Mouse (Mus musculus): ENCODE results near the gene Rad9a. TPM values are rescaled to one million over a fixed set of nuclear protein-coding genes. Genes with fewer than 3 reads are reported as not detected.

Rad9a gene
- polyA plus RNA-seq, 1 experiment: 33.3 TPM

GRCm38 (mm10) chr19:4234548-4234947 is 33.1 kb upstream of the Rad9a start:
- no peak overlapping the region for H3ac ChIP-seq (ENCODE audit: control insufficient read depth, insufficient read length, low read depth)
- H3K27me3 ChIP-seq (ENCODE audit: control insufficient read depth, insufficient read depth, insufficient read length): no peaks in the 10 kb centered on the region
- H3K79me2 ChIP-seq (ENCODE audit: control insufficient read depth, insufficient read depth): peaks cover 12% of the 10 kb centered on the region
- TF ChIP-seq USF1 (IDR thresholded peaks at IDR 0.05; ENCODE audit: low read depth) (no peak), FOSL1 (IDR thresholded peaks at IDR 0.05; ENCODE audit: insufficient read depth, low read length, poor library complexity, severe bottlenecking) (no peak), MYOD1 (IDR thresholded peaks at IDR 0.05; ENCODE audit: control insufficient read depth, insufficient read length, low read depth) (no peak), MAX (IDR thresholded peaks at IDR 0.05) (no peak), MYOG (IDR thresholded peaks at IDR 0.05; ENCODE audit: control insufficient read depth, extremely low read depth, insufficient read length) (no peak), CEBPB (IDR thresholded peaks at IDR 0.05; ENCODE audit: low read depth) (no peak), CTCF (IDR thresholded peaks at IDR 0.05; ENCODE audit: control insufficient read depth, insufficient read depth, insufficient read length) (no peak)
- no peaks in the 10 kb centered on the region for H3K79me3 ChIP-seq (ENCODE audit: low read depth)
- H3K4me3 ChIP-seq (ENCODE audit: insufficient read depth, poor library complexity, severe bottlenecking): no peak overlapping the region
- no peaks in the 10 kb centered on the region for H3K36me3 ChIP-seq (ENCODE audit: control insufficient read depth, insufficient read depth)

DNA sequence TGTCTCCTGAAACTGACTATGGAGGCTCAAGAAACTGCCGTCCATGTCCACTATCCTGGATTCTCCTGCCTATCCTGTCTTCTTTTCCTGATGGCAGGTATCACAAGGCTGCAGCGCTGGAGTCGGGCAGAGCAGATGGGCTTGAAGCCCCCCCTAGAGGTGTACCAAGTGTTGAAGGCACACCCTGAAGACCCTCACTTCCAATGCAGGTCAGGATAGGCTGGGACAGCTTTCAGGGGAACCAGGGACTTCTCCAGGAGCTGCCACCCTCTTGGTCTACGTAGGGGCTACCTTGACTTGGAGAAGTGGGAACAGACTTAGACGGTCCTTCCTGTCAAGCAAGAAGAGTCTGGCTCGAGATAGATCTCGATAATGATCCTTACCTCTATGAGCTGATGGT is 31.2 kb upstream of the Rad9a start:
- peaks cover 12% of the 10 kb centered on the region for H3K79me2 ChIP-seq (ENCODE audit: control insufficient read depth, insufficient read depth)
- no peaks in the 10 kb centered on the region for H3K36me3 ChIP-seq (ENCODE audit: control insufficient read depth, insufficient read depth)
- no peaks in the 10 kb centered on the region for H3K27me3 ChIP-seq (ENCODE audit: control insufficient read depth, insufficient read depth, insufficient read length)
- peak overlapping the region; percentile 21 for H3ac ChIP-seq (ENCODE audit: control insufficient read depth, insufficient read length, low read depth)
- H3K79me3 ChIP-seq (ENCODE audit: low read depth): no peaks in the 10 kb centered on the region
- peak overlapping the region; percentile 35 for H3K4me3 ChIP-seq (ENCODE audit: insufficient read depth, poor library complexity, severe bottlenecking)
- TF ChIP-seq MAX (IDR thresholded peaks at IDR 0.05) (no peak), USF1 (IDR thresholded peaks at IDR 0.05; ENCODE audit: low read depth) (no peak), CTCF (IDR thresholded peaks at IDR 0.05; ENCODE audit: control insufficient read depth, insufficient read depth, insufficient read length) (no peak), FOSL1 (IDR thresholded peaks at IDR 0.05; ENCODE audit: insufficient read depth, low read length, poor library complexity, severe bottlenecking) (no peak), MYOD1 (IDR thresholded peaks at IDR 0.05; ENCODE audit: control insufficient read depth, insufficient read length, low read depth) (no peak), CEBPB (IDR thresholded peaks at IDR 0.05; ENCODE audit: low read depth) (no peak), MYOG (IDR thresholded peaks at IDR 0.05; ENCODE audit: control insufficient read depth, extremely low read depth, insufficient read length) (no peak)

- peaks cover 12% of the 10 kb centered on the region for H3K79me2 ChIP-seq (ENCODE audit: control insufficient read depth, insufficient read depth)
- H3K79me3 ChIP-seq (ENCODE audit: low read depth): no peaks in the 10 kb centered on the region
- no peaks in the 10 kb centered on the region for H3K27me3 ChIP-seq (ENCODE audit: control insufficient read depth, insufficient read depth, insufficient read length)
- H3ac ChIP-seq (ENCODE audit: control insufficient read depth, insufficient read length, low read depth): peak overlapping the region; percentile 62
- H3K36me3 ChIP-seq (ENCODE audit: control insufficient read depth, insufficient read depth): no peaks in the 10 kb centered on the region
- TF ChIP-seq USF1 (IDR thresholded peaks at IDR 0.05; ENCODE audit: low read depth): no peak
- no peak for TF ChIP-seq MYOG (IDR thresholded peaks at IDR 0.05; ENCODE audit: control insufficient read depth, extremely low read depth, insufficient read length)
- no peak for TF ChIP-seq CTCF (IDR thresholded peaks at IDR 0.05; ENCODE audit: control insufficient read depth, insufficient read depth, insufficient read length)
- no peak for TF ChIP-seq CEBPB (IDR thresholded peaks at IDR 0.05; ENCODE audit: low read depth)
- TF ChIP-seq FOSL1 (IDR thresholded peaks at IDR 0.05; ENCODE audit: insufficient read depth, low read length, poor library complexity, severe bottlenecking): no peak
- no peak for TF ChIP-seq MYOD1 (IDR thresholded peaks at IDR 0.05; ENCODE audit: control insufficient read depth, insufficient read length, low read depth)
- no peak for TF ChIP-seq MAX (IDR thresholded peaks at IDR 0.05)
- peak overlapping the region; percentile 35 for H3K4me3 ChIP-seq (ENCODE audit: insufficient read depth, poor library complexity, severe bottlenecking)
Observed at GRCm38 (mm10) chr19:4232186-4232572, 30.7 kb upstream of the Rad9a start.

DNA sequence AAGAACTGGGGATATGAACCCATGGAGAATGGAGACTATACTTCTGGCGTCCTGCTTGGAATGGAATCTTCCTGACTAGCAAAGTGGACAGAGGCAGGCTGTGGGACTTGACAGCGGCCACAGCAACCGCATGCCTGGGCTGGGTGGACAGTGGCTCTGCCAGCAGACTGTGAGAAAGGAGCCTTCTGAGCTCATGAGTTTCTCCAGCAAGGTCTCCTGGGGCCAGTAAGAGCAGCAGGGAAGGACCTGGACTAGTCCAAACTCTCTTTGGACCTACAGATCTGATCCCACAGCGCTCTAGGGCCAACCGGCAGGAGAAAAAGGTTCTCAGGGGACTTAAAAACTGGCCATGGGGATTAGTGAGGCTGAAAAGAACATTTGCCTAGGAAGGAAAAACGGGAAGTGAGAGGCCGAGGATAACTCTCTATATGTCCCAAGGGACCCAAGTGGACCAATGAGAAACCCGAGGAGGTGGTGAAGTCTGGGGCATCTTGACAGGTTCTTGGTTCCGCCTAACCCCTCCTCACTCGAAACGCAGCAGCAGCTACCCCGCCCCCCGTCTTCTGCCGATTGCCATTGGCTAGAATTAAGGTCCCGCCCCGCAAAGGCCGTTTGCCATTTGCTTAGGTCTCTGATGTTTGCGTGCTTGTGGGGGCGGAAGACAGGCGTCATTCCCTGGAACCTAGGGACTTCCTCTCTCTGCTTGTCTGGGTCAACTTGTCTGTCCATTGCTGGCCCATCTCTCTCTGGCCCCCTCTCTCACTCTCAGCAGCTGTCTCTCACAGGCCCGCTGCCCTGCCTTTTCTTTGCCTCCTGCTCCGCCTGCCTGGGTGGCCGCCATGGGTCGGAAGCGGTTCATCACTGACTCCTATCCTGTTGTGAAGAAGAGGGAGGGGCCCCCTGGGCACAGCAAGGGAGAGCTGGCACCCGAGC is 30.1 kb upstream of the Rad9a start, which contains the start of gene Pold4:
TSS of gene Pold4 (plus strand) at position 647 of the 933 bp plus-strand sequence.
- peak within 1 kb of the TSS; percentile 35 for H3K4me3 ChIP-seq (ENCODE audit: insufficient read depth, poor library complexity, severe bottlenecking)
- H3K36me3 ChIP-seq (ENCODE audit: control insufficient read depth, insufficient read depth): no peaks in the 10 kb centered on the region
- H3ac ChIP-seq (ENCODE audit: control insufficient read depth, insufficient read length, low read depth): peak within 1 kb of the TSS; percentile 62
- TF ChIP-seq FOSL1 (IDR thresholded peaks at IDR 0.05; ENCODE audit: insufficient read depth, low read length, poor library complexity, severe bottlenecking) (no peak), CEBPB (IDR thresholded peaks at IDR 0.05; ENCODE audit: low read depth) (no peak), USF1 (IDR thresholded peaks at IDR 0.05; ENCODE audit: low read depth) (no peak), CTCF (IDR thresholded peaks at IDR 0.05; ENCODE audit: control insufficient read depth, insufficient read depth, insufficient read length) (no peak), MAX (IDR thresholded peaks at IDR 0.05) (no peak), MYOD1 (IDR thresholded peaks at IDR 0.05; ENCODE audit: control insufficient read depth, insufficient read length, low read depth) (no peak)
- H3K79me3 ChIP-seq (ENCODE audit: low read depth): no peaks in the 10 kb centered on the region
- H3K79me2 ChIP-seq (ENCODE audit: control insufficient read depth, insufficient read depth): peaks cover 12% of the 10 kb centered on the region
- no peaks in the 10 kb centered on the region for H3K27me3 ChIP-seq (ENCODE audit: control insufficient read depth, insufficient read depth, insufficient read length)

DNA sequence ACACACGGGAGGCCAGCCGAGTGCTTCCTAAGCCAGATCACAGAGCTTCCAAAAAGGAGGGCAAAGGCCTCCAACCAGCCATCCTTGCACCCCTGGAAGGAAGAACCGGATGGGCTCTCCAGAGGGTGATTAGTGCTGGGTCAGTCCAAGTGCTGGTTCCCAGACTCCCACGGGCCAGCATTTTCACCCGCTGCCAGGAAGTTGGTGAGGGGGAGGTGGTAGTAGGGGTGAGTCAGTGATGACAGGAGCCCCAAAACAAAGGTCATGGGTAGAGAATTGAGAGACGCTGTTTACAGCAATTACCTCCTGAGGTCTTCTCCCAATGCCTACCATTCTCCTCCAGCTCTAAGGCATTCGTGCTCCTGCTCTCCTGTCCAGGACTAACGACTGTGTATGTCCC is 29.0 kb upstream of the Rad9a start:
- Histone ChIP-seq H3ac (ENCODE audit: control insufficient read depth, insufficient read length, low read depth) (peak overlapping the region; percentile 72), H3K4me3 (ENCODE audit: insufficient read depth, poor library complexity, severe bottlenecking) (no peak overlapping the region), H3K79me2 (ENCODE audit: control insufficient read depth, insufficient read depth) (peaks cover 12% of the 10 kb centered on the region), H3K79me3 (ENCODE audit: low read depth) (no peaks in the 10 kb centered on the region), H3K36me3 (ENCODE audit: control insufficient read depth, insufficient read depth) (no peaks in the 10 kb centered on the region), H3K27me3 (ENCODE audit: control insufficient read depth, insufficient read depth, insufficient read length) (no peaks in the 10 kb centered on the region)
- TF ChIP-seq CEBPB (IDR thresholded peaks at IDR 0.05; ENCODE audit: low read depth) (no peak), CTCF (IDR thresholded peaks at IDR 0.05; ENCODE audit: control insufficient read depth, insufficient read depth, insufficient read length) (no peak), MAX (IDR thresholded peaks at IDR 0.05) (no peak), FOSL1 (IDR thresholded peaks at IDR 0.05; ENCODE audit: insufficient read depth, low read length, poor library complexity, severe bottlenecking) (peak; percentile 7), MYOG (IDR thresholded peaks at IDR 0.05; ENCODE audit: control insufficient read depth, extremely low read depth, insufficient read length) (no peak), USF1 (IDR thresholded peaks at IDR 0.05; ENCODE audit: low read depth) (no peak), MYOD1 (IDR thresholded peaks at IDR 0.05; ENCODE audit: control insufficient read depth, insufficient read length, low read depth) (no peak)

Measured in C2C12 (cell line).